Mouse (Mus musculus) lung, postnatal 0 days (tissue): Measurements from ENCODE around the gene Akap11.

ENCODE experiments used
- CTCF ChIP-seq: IDR thresholded peaks from 2 replicates; pipeline ENCODE4 v1.5.1; 2016; ENCODE audit warnings: antibody characterized with exemption, mild to moderate bottlenecking
- EP300 ChIP-seq: IDR thresholded peaks from 2 replicates; pipeline ENCODE4 v1.6.1; 2016; ENCODE audit warnings: antibody characterized with exemption, mild to moderate bottlenecking, control low read depth

- TF ChIP-seq CTCF, result no peak
- no peak for TF ChIP-seq EP300
These were observed 25.5 kb upstream of the Akap11 start for GRCm38 (mm10) chr14:78562121-78562520.
